Mouse (Mus musculus) C2C12 (cell line): ENCODE results near the gene Stpg1. TPM values are rescaled to one million over a fixed set of nuclear protein-coding genes. Genes with fewer than 3 reads are reported as not detected.

ENCODE experiments used
- H3K27me3 ChIP-seq: one replicate; pipeline ENCODE4 v1.6.1; 2011; ENCODE audit not compliant: control insufficient read depth, insufficient read depth, insufficient read length
- H3K36me3 ChIP-seq: one replicate; pipeline ENCODE4 v1.6.1; 2011; ENCODE audit not compliant: control insufficient read depth, insufficient read depth
- H3K4me3 ChIP-seq: one replicate; pipeline ENCODE4 v1.5.1; 2011; ENCODE audit warnings: mild to moderate bottlenecking, control low read depth; ENCODE audit not compliant: poor library complexity, insufficient read depth, severe bottlenecking
- H3K79me2 ChIP-seq: one replicate; pipeline ENCODE4 v1.6.1; 2011; ENCODE audit not compliant: control insufficient read depth, insufficient read depth
- H3K79me3 ChIP-seq: one replicate; pipeline ENCODE4 v1.6.1; 2011; ENCODE audit warnings: low read depth, control low read depth
- H3ac ChIP-seq: one replicate; pipeline ENCODE3; 2011; ENCODE audit warnings: low read depth; ENCODE audit not compliant: control insufficient read depth, insufficient read length
- CEBPB ChIP-seq: IDR thresholded peaks from one replicate; pipeline ENCODE4 v1.6.1; 2011; ENCODE audit warnings: low read depth, mild to moderate bottlenecking, control low read depth, moderate library complexity
- CTCF ChIP-seq: IDR thresholded peaks from one replicate; pipeline ENCODE4 v1.5.1; 2011; ENCODE audit not compliant: control insufficient read depth, insufficient read depth, insufficient read length
- FOSL1 ChIP-seq: IDR thresholded peaks from one replicate; pipeline ENCODE4 v1.8.0; 2011; ENCODE audit warnings: mild to moderate bottlenecking, low read length; ENCODE audit not compliant: poor library complexity, insufficient read depth, severe bottlenecking
- MAX ChIP-seq: IDR thresholded peaks from one replicate; pipeline ENCODE4 v1.6.1; 2011; ENCODE audit warnings: mild to moderate bottlenecking, control low read depth
- MYOD1 ChIP-seq: IDR thresholded peaks from one replicate; pipeline ENCODE4 v1.6.1; 2011; ENCODE audit warnings: low read depth; ENCODE audit not compliant: control insufficient read depth, insufficient read length
- MYOG ChIP-seq: IDR thresholded peaks from one replicate; pipeline ENCODE4 v1.6.1; 2011; ENCODE audit not compliant: control insufficient read depth, insufficient read length; ENCODE audit errors: extremely low read depth
- USF1 ChIP-seq: IDR thresholded peaks from one replicate; pipeline ENCODE4 v1.6.1; 2011; ENCODE audit warnings: low read depth, mild to moderate bottlenecking, control low read depth, moderate library complexity
- polyA plus RNA-seq: library from polyadenylated mRNA; unstranded; fragments of >200 nt; fragmentation: generic; extraction: Trizol; gene quantifications from one replicate; pipeline ENCODE4 v1.2.1, GENCODE M21; 2012; ENCODE audit warnings: missing spikeins

Gene Stpg1
- polyA plus RNA-seq, 1 experiment = 0.01 TPM

- TF ChIP-seq MAX = no peak
- TF ChIP-seq CEBPB = no peak
- TF ChIP-seq USF1 = no peak
- no peak for TF ChIP-seq CTCF
- no peak for TF ChIP-seq MYOG
- H3K79me2 ChIP-seq = no peaks in the 10 kb centered on the region
- no peak overlapping the region for H3ac ChIP-seq
- H3K4me3 ChIP-seq = peak overlapping the region; percentile 34
- H3K79me3 ChIP-seq = no peaks in the 10 kb centered on the region
- H3K27me3 ChIP-seq = peaks cover 7% of the 10 kb centered on the region
- no peaks in the 10 kb centered on the region for H3K36me3 ChIP-seq
Observed at GRCm38 (mm10) chr4:135493691-135494520, 684 bp upstream of the Stpg1 start.

GRCm38 (mm10) chr4:135495397-135495791 is 804 bp downstream of the Stpg1 start:
- H3K36me3 ChIP-seq = no peaks in the 10 kb centered on the region
- no peak overlapping the region for H3K4me3 ChIP-seq
- H3ac ChIP-seq = no peak overlapping the region
- peaks cover 5% of the 10 kb centered on the region for H3K27me3 ChIP-seq
- no peaks in the 10 kb centered on the region for H3K79me2 ChIP-seq
- TF ChIP-seq MAX (no peak), CEBPB (no peak), MYOD1 (no peak), CTCF (no peak), MYOG (no peak), FOSL1 (no peak), USF1 (no peak)
- no peaks in the 10 kb centered on the region for H3K79me3 ChIP-seq

- no peak overlapping the region for H3ac ChIP-seq
- no peaks in the 10 kb centered on the region for H3K79me2 ChIP-seq
- no peak for TF ChIP-seq CEBPB
- no peak for TF ChIP-seq USF1
- no peak for TF ChIP-seq CTCF
- no peak for TF ChIP-seq MAX
- TF ChIP-seq FOSL1 = no peak
- no peak for TF ChIP-seq MYOG
- no peak for TF ChIP-seq MYOD1
- no peak overlapping the region for H3K4me3 ChIP-seq
- H3K27me3 ChIP-seq = peaks cover 3% of the 10 kb centered on the region
- H3K79me3 ChIP-seq = no peaks in the 10 kb centered on the region
- no peaks in the 10 kb centered on the region for H3K36me3 ChIP-seq
Observed at GRCm38 (mm10) chr4:135495810-135496209, 1.2 kb downstream of the Stpg1 start.

GRCm38 (mm10) chr4:135498136-135498535 is 3.5 kb downstream of the Stpg1 start:
- H3K4me3 ChIP-seq = no peak overlapping the region
- no peaks in the 10 kb centered on the region for H3K36me3 ChIP-seq
- H3K79me3 ChIP-seq = no peaks in the 10 kb centered on the region
- no peak overlapping the region for H3ac ChIP-seq
- H3K27me3 ChIP-seq = no peaks in the 10 kb centered on the region
- TF ChIP-seq MYOD1 = no peak
- TF ChIP-seq CTCF = no peak
- H3K79me2 ChIP-seq = no peaks in the 10 kb centered on the region

- no peak overlapping the region for H3K4me3 ChIP-seq
- H3K36me3 ChIP-seq = no peaks in the 10 kb centered on the region
- TF ChIP-seq MAX (no peak), CTCF (no peak), FOSL1 (no peak)
- H3K79me3 ChIP-seq = no peaks in the 10 kb centered on the region
- H3K27me3 ChIP-seq = no peaks in the 10 kb centered on the region
- no peak overlapping the region for H3ac ChIP-seq
- no peaks in the 10 kb centered on the region for H3K79me2 ChIP-seq
Observed at GRCm38 (mm10) chr4:135499831-135500230, 5.2 kb downstream of the Stpg1 start.

- Histone ChIP-seq H3K79me3 (no peaks in the 10 kb centered on the region), H3K79me2 (no peaks in the 10 kb centered on the region), H3ac (no peak overlapping the region), H3K36me3 (no peaks in the 10 kb centered on the region), H3K4me3 (no peak overlapping the region), H3K27me3 (peaks cover 3% of the 10 kb centered on the region)
- TF ChIP-seq MYOG (no peak), USF1 (no peak), MYOD1 (no peak), CEBPB (no peak), MAX (no peak), CTCF (no peak), FOSL1 (no peak)
Observed at GRCm38 (mm10) chr4:135501587-135501986, 7.0 kb downstream of the Stpg1 start.
